Mouse (Mus musculus) bone marrow macrophage, adult 2 months (primary cell): ENCODE measurements around the gene Slc29a2. TPM values are rescaled to one million over a fixed set of nuclear protein-coding genes. Genes with fewer than 3 reads are reported as not detected.
A peak's percentile ranks its signal among the peaks of the same experiment; 100 is the strongest.

Experiments
- H3K27ac ChIP-seq: 2 replicates; pipeline ENCODE4 v1.5.1; 2012; ENCODE audit warnings: low read depth, low read length; ENCODE audit not compliant: insufficient read depth
- H3K4me1 ChIP-seq: 2 replicates; pipeline ENCODE4 v1.6.1; 2012; ENCODE audit warnings: low read length; ENCODE audit not compliant: control insufficient read depth, insufficient read depth
- H3K4me3 ChIP-seq: 2 replicates; pipeline ENCODE4 v1.5.1; 2012; ENCODE audit warnings: mild to moderate bottlenecking, low read length, moderate library complexity; ENCODE audit not compliant: insufficient read depth
- CTCF ChIP-seq: IDR thresholded peaks from 2 replicates; pipeline ENCODE4 v1.5.1; 2012; ENCODE audit warnings: low read depth, mild to moderate bottlenecking, low read length, moderate library complexity
- POLR2A ChIP-seq: IDR thresholded peaks from 2 replicates; pipeline ENCODE4 v1.6.1; 2012; ENCODE audit warnings: mild to moderate bottlenecking, low read depth, low read length, borderline replicate concordance
- polyA plus RNA-seq: library from polyadenylated mRNA; stranded (reverse); fragments of >200 nt; gene quantifications from 2 replicates; pipeline ENCODE4 v1.2.4, GENCODE M21; 2012; ENCODE audit not compliant: missing spikeins, insufficient read depth, insufficient read length

The Slc29a2 gene
- polyA plus RNA-seq, 1 experiment, result 1.2 TPM

DNA sequence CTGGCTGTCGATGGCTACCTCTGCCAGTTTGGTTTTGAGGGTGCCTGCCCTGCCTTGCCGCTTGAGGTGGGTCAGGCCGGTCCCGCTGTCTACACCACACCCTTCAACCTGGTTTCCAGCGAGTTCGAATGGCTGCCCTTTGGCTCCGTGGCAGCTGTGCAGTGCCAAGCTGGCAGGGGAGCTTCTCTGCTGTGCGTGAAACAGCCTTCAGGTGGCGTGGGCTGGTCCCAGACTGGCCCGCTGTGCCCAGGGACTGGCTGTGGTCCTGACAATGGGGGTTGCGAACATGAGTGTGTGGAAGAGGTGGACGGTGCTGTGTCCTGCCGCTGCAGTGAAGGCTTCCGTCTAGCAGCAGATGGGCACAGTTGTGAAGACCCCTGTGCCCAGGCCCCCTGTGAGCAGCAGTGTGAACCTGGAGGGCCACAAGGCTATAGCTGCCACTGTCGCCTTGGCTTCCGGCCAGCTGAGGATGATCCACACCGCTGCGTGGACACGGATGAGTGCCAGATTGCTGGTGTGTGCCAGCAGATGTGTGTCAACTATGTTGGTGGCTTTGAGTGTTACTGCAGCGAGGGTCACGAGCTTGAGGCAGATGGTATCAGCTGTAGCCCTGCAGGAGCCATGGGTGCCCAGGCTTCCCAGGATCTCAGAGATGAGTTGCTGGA, 45.0 kb downstream of the Slc29a2 start:
- Histone ChIP-seq H3K27ac (no peak overlapping the region), H3K4me3 (no peak overlapping the region)
- TF ChIP-seq CTCF, result no peak
- TF ChIP-seq POLR2A, result no peak

DNA sequence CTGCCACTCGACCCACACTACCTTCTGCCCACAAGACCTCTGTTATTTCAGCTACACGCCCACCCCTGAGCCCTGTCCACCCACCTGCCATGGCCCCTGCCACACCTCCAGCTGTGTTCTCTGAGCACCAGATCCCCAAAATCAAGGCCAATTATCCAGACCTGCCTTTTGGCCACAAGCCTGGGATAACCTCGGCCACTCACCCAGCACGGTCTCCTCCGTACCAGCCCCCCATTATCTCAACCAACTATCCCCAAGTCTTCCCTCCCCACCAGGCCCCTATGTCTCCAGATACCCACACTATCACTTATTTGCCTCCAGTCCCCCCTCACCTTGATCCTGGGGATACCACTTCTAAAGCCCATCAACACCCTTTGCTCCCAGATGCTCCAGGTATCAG, 45.8 kb downstream of the Slc29a2 start:
- Histone ChIP-seq H3K4me3 (no peak overlapping the region), H3K27ac (no peak overlapping the region), H3K4me1 (peaks cover 12% of the 10 kb centered on the region; the same call in 1 of the 2 replicates)
- no peak for TF ChIP-seq POLR2A
- no peak for TF ChIP-seq CTCF

More for the DNA sequence above, 45.0 kb downstream of the Slc29a2 start:
- peaks cover 8% of the 10 kb centered on the region; the same call in 1 of the 2 replicates for H3K4me1 ChIP-seq

DNA sequence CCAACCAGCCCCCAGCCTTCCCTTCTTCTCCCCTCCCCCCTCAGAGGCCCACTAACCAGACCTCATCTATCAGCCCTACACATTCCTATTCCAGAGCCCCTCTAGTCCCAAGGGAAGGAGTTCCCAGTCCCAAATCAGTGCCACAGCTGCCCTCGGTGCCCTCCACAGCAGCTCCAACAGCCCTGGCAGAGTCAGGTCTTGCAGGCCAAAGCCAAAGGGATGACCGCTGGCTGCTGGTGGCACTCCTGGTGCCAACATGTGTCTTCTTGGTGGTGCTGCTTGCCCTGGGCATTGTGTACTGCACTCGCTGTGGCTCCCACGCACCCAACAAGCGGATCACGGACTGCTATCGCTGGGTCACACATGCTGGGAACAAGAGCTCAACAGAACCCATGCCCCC, 46.3 kb downstream of the Slc29a2 start:
- no peak overlapping the region for H3K4me3 ChIP-seq
- H3K27ac ChIP-seq, result no peak overlapping the region
- peaks cover 16% of the 10 kb centered on the region; the same call in 1 of the 2 replicates for H3K4me1 ChIP-seq
- no peak for TF ChIP-seq CTCF
- TF ChIP-seq POLR2A, result no peak

DNA sequence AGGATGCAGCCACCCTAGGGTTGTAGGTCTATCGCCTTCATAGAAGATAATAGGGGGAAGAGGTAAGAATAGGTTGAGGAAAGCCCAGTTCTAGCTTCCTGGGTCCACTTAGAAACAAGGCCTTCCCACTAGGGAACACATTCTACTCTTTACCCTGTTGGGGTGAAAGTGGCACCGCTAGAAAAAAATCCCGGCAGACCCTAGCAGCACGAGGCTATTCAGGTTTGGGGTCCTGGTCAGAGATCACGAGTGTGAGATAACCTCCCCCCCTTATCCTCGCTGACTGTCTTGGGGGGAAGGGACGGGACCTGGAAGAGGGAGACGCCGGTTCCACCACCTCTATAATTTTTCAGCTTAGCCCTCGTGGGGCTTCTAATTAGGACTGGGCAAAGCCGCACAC, 47.4 kb downstream of the Slc29a2 start:
- Histone ChIP-seq H3K4me1 (peaks cover 16% of the 10 kb centered on the region; the same call in 1 of the 2 replicates), H3K27ac (no peak overlapping the region), H3K4me3 (no peak overlapping the region)
- TF ChIP-seq CTCF, result no peak
- TF ChIP-seq POLR2A, result no peak

DNA sequence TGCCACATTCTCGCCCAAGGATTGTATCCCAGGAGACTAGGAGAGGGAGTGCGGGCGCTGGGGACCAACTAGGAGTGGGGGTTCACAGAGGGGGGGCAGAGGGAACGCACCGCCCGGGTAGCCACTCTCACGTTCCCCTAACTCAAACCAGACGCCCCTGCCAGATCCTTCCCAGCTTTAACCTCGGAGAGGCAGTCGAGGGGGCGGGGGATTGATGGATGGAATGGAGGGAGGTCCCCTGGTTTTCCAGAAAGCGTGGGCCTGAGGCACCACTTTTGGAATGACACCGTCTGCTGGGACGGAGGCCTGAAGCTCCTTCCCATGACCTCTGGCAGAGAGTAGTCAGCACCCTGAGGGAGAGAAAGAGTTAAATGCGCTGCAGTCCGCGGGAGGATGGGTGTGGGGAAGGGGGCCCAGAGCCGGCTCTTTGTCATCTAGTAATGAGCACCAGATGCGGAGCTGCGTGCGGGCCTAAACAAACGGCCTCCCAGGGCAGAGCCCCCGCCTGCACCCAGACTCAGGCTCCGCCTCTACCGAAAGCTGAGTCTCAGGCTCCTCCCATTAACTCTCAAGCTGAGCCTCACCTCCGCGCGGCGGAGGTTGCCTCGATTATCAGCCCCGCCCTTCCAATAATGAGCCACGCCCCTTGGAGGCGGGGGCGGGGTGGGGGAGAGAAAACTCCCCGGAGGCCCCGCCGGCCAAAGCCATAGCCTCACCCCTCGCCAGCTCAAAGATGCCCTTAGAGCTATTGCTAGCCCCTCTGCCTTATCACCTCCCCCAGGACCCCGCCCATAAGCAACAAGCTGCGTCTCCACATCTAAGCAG, 48.1 kb downstream of the Slc29a2 start:
- TF ChIP-seq CTCF (no peak), POLR2A (no peak)
- H3K4me1 ChIP-seq, result peaks cover 16% of the 10 kb centered on the region; the same call in 1 of the 2 replicates
- no peak overlapping the region for H3K27ac ChIP-seq
- peak overlapping the region; percentile 64 for H3K4me3 ChIP-seq

- Histone ChIP-seq H3K4me1 (peaks cover 16% of the 10 kb centered on the region; the same call in 1 of the 2 replicates), H3K4me3 (peak overlapping the region; percentile 64), H3K27ac (no peak overlapping the region)
- TF ChIP-seq POLR2A (no peak), CTCF (no peak)
Observed at GRCm38 (mm10) chr19:5072389-5073019, 48.8 kb downstream of the Slc29a2 start.

DNA sequence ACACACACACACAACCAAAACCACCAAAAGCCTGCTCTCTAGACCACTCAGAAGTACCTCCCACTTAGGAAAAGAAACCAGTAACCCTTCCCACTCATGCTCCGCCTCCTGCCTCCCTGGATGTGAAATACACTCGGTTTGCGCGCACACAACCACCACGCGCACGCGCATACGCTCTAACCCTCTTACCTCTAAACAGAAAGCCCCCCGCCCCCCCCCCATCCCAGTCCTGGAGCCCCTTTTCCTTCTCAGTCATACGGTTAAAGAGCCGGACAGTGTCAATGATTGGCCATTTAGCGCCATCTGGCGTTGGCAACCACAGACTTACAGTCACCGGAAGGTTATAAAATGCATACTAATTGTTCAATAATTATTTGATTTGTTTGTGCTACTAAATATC, 49.4 kb downstream of the Slc29a2 start:
- TF ChIP-seq CTCF (peak; percentile 64), POLR2A (no peak)
- Histone ChIP-seq H3K4me3 (peak overlapping the region; percentile 64), H3K27ac (no peak overlapping the region), H3K4me1 (peaks cover 16% of the 10 kb centered on the region; the same call in 1 of the 2 replicates)

GRCm38 (mm10) chr19:5073518-5073917, 49.9 kb downstream of the Slc29a2 start:
- H3K27ac ChIP-seq, result no peak overlapping the region
- peaks cover 16% of the 10 kb centered on the region; the same call in 1 of the 2 replicates for H3K4me1 ChIP-seq
- TF ChIP-seq CTCF, result no peak
- no peak for TF ChIP-seq POLR2A
- H3K4me3 ChIP-seq, result no peak overlapping the region

DNA sequence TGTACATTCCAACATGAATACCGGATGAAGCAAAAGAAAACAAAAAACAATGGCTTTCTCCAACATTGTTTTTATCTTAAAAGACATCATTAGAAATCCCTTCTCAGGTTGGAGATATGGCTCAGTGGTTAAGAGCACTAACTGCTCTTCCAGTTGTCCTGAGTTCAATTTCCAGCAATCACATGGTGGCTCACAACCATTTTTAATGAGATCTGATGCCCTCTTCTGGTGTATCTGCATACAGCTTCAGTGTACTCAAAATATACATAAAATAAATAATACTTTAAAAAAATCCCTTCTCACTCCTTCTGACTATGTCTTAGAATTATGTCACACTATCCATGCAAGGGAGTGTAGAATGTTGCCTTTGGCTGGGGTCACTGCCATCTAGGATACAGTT, 55.6 kb downstream of the Slc29a2 start:
- Histone ChIP-seq H3K4me3 (no peak overlapping the region), H3K4me1 (peaks cover 6% of the 10 kb centered on the region; the same call in 1 of the 2 replicates), H3K27ac (no peak overlapping the region)
- TF ChIP-seq POLR2A (no peak), CTCF (no peak)

Other genes with a start within 250 kb of the Slc29a2 start
- gene Rbm4, start 230.0 kb upstream of the Slc29a2 start, polyA plus RNA-seq, result 18.5 and 18.6 TPM in 2 replicates
- gene Gm21992, start 212.2 kb upstream of the Slc29a2 start, polyA plus RNA-seq, result 9.0 and 22.6 TPM in 2 replicates
- 21.0 and 22.9 TPM in 2 replicates for gene Rbm14, start 212.2 kb upstream of the Slc29a2 start, polyA plus RNA-seq
- 42.5 and 42.8 TPM in 2 replicates for gene Ccs, start 184.5 kb upstream of the Slc29a2 start, polyA plus RNA-seq
- gene Ccdc87, start 184.5 kb upstream of the Slc29a2 start, polyA plus RNA-seq, result not detected in 2 replicates
- 23.6 and 29.5 TPM in 2 replicates for gene Ctsf, start 168.7 kb upstream of the Slc29a2 start, polyA plus RNA-seq
- gene Actn3, start 146.0 kb upstream of the Slc29a2 start, polyA plus RNA-seq, result 0.56 TPM in 1 of 2 replicates, not detected in the other
- gene Zdhhc24, start 145.2 kb upstream of the Slc29a2 start, polyA plus RNA-seq, result 12.0 and 14.2 TPM in 2 replicates
- 2.0 and 3.0 TPM in 2 replicates for gene Bbs1, start 117.2 kb upstream of the Slc29a2 start, polyA plus RNA-seq
- 39.7 and 62.7 TPM in 2 replicates for gene Dpp3, start 95.6 kb upstream of the Slc29a2 start, polyA plus RNA-seq
- gene Peli3, start 80.7 kb upstream of the Slc29a2 start, polyA plus RNA-seq, result 4.6 and 5.4 TPM in 2 replicates
- 45.6 and 53.2 TPM in 2 replicates for gene Mrpl11, start 61.7 kb upstream of the Slc29a2 start, polyA plus RNA-seq
- 1.3 and 1.6 TPM in 2 replicates for gene Npas4, start 33.5 kb upstream of the Slc29a2 start, polyA plus RNA-seq
- gene B4gat1, start 15.0 kb downstream of the Slc29a2 start, polyA plus RNA-seq, result 23.3 and 30.4 TPM in 2 replicates
- 1.6 and 2.2 TPM in 2 replicates for gene AC124502.3, start 15.0 kb downstream of the Slc29a2 start, polyA plus RNA-seq
- gene Brms1, start 17.5 kb downstream of the Slc29a2 start, polyA plus RNA-seq, result 58.2 and 63.1 TPM in 2 replicates
- 1.0 and 1.7 TPM in 2 replicates for gene Rin1, start 26.6 kb downstream of the Slc29a2 start, polyA plus RNA-seq
- gene Cd248, start 44.2 kb downstream of the Slc29a2 start, polyA plus RNA-seq, result 0.31 and 0.35 TPM in 2 replicates
- gene Tmem151a, start 61.7 kb downstream of the Slc29a2 start, polyA plus RNA-seq, result not detected in 2 replicates
- 33.2 and 34.1 TPM in 2 replicates for gene Yif1a, start 64.7 kb downstream of the Slc29a2 start, polyA plus RNA-seq
- not detected in 2 replicates for gene Cnih2, start 74.7 kb downstream of the Slc29a2 start, polyA plus RNA-seq
- 120 and 142 TPM in 2 replicates for gene Rab1b, start 83.2 kb downstream of the Slc29a2 start, polyA plus RNA-seq
- 13.8 and 14.8 TPM in 2 replicates for gene Klc2, start 94.7 kb downstream of the Slc29a2 start, polyA plus RNA-seq
- gene Pacs1, start 249.3 kb downstream of the Slc29a2 start, polyA plus RNA-seq, result 25.2 and 32.7 TPM in 2 replicates